Mouse (Mus musculus) ZHBTc4 (cell line): ENCODE results near the gene Plxnb2.

Experiments used
- DNase-seq: peaks from one replicate; pipeline ENCODE4 v3.0.0-alpha.2; 2011; ENCODE audit warnings: low read depth, low spot score

The Plxnb2 gene

DNA sequence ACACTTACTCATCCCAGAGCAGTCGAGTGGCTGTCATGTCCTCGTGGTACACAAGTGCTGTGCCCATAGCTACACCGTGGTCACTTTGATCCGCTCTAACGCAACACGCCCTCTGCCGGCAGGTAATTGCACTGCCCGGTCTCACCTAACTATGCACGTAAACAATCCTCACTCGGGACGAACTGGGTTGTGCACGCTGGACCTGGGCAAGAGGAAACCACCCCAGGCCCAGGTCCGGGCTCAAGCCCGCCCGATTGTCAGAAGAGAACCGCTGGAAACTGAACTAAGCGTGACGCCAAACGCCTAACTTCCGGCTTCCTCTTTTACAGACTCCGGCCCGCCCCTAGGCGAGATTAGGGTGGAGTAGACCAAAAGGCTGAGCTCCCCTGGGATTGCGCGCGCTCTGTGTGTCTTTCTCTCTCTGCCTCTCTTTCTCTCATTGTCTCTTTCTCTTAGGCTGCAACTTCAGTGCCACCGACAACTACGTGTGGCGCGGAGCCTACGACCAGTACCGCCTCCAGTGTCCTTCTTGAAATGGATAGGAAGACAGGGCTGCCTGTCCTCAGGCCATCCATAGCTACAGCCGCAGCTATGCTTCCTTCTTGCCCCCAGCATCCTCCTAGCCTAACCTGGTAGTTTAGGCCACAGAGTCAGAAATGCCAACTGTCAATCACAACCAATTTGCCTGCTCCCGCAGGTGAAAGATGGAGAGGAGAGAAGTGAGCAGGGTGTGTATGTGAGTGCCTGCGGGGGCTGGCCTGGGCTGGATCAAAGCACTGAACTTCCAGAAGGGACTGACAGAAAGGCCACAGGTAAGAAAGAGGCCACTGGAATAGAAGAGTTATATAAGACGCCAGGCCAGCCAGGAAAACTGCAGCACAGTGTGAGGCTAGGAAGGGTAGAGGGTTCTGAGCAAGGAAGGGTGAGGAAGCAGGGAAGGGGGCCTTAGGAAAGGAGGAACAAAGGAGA, 51.9 kb downstream of the Plxnb2 start, which contains the start of gene Hdac10:
Gene Hdac10, minus strand, starts transcription at position 319 of the 969 bp plus-strand sequence.
- DNase-seq: peak; percentile 88

DNA sequence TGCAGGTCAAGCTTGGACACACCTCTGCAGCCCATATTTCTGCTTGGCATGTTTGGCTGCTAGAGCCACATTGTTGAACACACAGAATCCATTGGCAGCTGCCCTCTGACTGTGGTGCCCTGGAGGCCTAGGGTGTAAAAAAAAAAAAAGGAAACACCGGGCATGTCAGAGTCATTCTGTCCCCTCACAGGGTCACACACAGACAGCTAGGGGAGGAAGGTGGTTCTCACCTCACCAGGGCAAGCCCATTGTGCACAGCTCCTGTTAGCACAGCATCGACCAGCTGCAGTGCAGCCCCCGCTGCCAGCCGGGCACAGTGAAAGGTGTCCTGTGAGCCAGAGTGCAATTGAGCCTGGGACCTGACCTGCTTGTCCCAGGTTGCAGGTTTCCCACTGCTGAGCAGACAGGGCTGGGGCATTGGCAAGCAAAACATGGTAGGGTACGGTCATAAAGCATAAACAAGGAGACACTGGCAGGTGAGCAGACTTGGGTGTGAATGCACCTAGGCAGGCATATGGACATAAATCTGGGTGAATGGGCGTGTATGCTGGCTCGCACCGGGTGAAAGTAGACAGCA, 53.1 kb downstream of the Plxnb2 start:
- DNase-seq: no peak

DNA sequence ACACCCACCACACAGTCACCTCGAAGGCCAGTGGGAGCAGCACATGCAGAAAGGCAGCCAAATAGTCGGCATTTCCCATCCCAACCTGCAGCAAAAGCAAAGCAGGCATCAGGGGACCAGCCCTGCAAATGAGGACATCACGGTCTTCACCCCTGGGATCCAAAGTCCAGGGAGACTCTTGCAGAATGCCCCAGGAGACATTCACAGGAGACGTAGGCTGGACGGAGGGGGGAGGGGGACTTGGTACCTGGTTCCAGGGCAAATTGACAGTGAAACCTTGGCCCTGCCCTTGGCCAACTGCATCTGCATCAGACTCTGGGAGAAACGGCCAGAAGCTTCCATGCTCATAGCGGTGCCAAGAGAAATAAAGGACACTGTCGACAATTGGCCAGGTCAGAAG, 54.0 kb downstream of the Plxnb2 start:
- no peak for DNase-seq

DNA sequence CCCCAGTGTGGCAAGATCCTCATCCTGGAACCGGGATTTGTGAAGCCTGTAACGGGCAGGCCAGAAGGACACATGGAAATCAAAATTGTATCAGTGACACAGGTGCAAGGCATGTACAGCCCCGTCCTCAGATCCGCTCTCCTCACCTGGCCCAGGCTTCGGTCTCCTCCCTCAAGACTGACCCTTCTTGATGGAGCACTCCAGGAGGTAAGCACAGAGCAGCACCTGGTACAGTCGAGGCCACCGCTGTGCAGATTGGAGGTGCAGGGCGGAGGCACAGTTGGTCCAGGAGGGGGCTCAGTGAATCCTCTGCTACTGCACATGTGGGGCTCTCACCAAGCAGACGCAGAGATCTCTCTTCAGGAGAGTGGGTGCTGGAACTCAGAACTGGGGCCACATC, 55.2 kb downstream of the Plxnb2 start:
- DNase-seq: no peak

DNA sequence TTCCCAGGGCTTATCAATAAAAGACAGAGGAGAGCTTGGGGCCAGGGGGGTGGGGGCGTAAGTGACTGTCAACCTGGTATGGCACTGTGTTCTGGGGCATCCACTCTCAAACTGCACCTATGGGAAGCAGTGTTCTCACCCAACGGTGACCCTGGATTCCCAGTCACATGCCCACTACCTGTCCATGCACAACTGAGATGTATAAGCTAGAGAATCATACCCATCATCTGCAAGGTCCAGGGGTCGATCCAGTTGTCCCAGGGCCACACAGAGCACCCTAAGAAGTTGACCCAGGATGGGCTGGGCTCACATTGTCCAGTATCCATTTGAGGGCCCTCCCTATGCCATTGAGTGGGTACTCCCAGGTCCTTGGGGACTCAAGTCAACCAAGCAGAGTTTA, 56.3 kb downstream of the Plxnb2 start:
- no peak for DNase-seq

DNA sequence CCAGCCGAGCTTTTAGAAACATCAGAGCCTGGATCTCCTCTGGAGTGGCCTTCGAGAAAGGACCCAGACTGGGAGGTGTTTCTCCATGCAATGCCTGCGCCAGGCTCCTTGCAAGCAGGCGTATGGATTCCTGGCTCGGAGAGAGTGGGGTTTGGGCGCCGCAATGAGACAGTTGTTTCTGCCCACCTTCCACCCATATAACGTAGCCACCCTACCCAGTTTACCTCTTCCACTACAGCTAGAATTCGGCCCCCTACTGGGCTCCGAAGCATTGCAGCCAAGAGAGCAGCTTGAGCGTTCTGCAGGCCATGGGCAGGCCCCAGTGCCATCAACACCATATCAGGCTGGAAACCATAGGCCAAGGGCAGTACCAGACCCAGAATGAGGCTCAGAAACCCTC, 57.0 kb downstream of the Plxnb2 start:
- peak; percentile 75 for DNase-seq

DNA sequence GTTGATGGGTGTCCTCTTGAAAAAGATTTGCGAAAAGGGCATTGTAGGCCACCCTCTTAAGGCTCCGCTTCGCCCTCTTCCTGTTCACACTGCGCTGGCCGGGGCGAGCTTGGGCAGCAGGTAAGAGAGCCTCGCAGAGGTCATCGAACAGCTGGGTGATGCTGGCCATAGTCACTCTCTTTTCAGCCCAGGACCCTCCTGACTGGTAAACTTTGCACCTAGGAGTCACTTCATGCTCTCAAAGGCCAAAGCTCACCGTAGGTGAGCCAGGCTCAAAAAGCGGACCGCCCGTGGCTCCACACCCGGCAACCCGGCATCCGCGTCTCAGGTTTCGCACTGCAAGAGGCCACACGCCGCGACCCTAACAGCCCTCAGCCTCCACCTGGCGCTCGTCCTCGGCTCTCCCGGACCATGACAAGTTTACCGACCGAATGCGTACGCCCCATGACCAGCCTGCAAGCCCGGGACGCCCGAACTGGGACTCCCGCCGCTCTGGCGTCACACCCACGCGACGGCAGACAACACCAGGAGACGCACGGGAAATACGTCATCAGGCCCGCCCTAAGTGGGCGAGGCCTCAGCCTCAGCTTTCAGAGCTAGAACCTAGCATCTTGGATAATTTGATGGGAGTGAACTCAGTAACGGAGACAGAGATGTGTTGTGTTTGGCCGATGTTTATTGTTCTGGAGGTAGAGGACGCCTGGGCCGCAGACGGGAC, 57.8 kb downstream of the Plxnb2 start, which contains the start of gene Tubgcp6:
Gene Tubgcp6, minus strand, starts transcription at position 464 of the 718 bp plus-strand sequence.
- DNase-seq: peak; percentile 98

DNA sequence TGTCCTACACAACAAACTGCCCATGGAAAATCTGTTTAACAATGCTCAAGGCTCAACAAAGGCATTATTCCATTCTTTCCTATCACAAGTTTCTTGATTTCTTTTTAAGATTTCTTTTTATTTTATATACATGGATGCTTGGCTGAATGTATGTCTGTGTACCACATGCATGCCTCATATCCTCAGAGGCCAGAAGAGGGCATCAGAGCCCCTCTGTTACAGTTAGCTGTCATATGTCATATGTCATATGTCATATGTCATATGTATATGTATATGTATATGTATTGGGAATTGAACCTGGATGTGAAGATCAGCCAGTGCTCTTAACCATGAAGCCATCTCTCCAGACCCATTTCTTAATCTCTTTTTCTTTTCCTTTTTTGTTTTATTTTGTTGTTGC, 62.6 kb downstream of the Plxnb2 start:
- no peak for DNase-seq

DNA sequence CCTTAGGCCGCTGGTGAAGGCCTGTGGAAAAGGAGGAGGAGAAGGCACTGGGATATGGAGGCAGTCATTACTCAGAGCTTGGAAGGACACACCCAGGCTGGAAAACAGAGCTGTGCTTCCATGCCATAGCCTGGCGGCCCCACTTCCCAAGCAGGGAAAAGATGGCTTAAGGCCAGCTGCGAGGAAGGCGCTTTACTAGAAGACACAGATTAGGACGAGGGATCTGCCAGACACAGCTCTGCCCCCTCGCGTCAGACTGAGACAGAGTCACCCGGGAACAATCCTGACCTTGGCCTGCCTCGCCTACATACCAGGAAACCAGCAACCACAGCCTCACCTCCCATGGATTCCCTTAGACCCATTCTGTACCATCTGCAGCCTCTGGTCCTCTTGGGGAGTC, 70.4 kb downstream of the Plxnb2 start:
- peak; percentile 69 for DNase-seq

DNA sequence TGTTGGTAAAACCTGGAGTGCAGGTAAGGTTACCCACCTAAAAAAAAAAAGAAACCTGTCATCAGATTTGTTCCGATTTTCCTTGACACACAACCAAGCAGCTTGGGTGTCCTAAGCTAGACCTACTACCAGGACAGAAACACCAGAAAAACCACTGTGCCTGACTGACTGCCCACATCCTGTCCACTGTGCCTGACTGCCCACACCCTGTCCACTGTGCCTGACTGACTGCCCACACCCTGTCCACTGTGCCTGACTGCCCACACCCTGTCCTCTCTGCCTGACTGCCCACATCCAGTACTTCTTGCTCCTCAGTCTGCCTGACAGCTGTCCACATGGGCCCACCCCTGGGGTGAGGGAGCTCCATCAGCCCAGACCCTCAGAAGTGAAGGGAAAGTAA, 73.6 kb downstream of the Plxnb2 start:
- DNase-seq: no peak

DNA sequence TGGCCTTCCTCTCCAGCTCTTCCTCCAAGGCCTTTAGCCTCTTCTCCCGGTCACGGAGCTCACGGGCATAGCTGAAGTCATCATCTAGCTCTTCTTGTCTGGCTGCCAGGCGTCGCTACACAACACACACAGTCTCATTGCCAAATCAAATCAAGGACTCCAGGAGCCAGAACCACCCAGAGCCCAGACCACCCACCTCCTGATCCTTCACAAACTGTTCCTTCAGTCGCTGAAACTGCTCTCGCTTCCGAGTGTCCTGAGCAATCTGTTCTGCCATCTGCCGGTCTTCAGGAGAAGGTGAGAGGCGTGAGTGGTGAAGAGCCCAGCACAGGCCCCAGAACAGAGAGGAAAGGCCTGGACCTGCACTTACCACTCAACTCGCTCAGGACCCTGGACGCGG, 74.5 kb downstream of the Plxnb2 start:
- DNase-seq: no peak
